Mouse (Mus musculus): ENCODE measurements around the gene Lag3.
"Not testable (repeated sequence)": the region's sequence is repeated elsewhere in the genome, so short reads cannot be mapped to it uniquely, and the experiment has no call there.

Lag3 gene

DNA sequence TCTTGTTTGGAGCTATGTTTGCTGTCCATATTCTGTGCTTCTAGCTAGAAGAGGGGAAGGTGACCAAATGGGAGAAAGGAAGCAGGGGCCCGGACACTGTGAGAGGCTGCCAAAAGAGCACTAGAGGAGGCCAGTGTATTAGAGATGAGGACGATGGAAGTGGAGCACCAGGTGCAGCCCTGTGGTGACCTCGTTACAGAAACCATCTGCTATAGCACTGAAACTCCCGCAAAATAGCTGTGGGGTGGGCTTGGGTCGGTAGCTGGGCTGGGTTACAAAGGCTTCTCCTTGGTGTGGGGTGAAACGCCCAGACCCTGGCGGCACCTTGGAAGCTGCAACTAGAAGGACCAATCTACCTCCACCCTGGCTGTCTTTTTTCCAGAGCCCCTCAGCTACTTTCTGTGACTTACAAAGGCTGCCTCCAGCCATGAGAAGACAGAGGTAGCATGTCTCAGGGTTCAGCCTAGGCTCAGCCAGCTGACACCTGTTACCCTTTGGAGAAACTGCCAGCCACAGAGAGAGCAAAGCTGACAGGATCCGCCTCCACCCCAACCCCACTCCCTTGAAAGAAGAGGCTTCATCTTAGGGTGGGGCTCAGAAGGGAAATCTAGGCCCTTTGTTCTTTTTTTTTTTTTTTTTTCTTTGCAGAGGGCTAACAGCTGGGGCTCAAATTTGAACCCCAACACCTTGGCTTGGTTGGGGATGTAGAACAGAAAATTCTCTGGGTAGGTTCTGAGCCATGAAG is 11.3 kb downstream of the Lag3 start:
- DNase-seq, result no peak

DNA sequence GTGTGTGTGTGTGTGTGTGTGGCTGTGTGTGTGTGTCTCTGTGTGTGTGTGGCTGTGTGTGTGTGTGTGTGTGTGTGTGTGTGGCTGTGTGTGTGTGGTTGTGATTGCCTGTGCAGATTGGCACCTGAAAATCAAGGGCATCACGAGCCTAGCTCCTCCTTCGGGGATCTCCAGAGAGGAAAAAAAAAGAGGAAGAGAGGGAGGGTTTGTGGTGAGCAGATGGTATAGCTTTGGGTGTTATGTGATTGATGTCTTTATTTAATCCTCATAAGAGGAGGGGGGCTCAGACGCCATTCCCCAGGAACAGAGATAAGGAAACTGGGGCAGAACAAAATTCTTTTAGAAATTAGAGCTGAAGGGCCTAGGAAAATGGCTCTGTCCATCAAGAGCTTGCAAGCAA is 13.1 kb downstream of the Lag3 start:
- no peak for DNase-seq

DNA sequence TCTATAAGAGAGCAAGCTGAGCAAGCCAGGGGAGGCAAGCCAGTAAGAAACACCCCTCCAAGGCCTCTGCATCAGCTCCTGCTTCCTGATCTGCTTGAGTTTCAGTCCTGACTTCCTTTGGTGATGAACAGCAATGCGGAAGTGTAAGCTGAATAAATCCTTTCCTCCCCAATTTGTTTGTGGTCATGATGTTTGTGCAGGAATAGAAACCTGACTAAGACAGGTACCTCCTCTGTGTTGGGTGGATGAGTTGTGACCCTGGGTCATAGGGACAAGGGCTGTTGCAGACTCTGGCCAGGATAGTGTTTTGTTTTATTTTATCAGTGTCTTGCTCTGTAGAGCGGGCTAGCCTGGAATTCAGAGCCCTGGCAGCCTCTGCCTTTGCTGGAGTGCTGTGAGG is 17.4 kb downstream of the Lag3 start:
- not testable (repeated sequence) for DNase-seq

DNA sequence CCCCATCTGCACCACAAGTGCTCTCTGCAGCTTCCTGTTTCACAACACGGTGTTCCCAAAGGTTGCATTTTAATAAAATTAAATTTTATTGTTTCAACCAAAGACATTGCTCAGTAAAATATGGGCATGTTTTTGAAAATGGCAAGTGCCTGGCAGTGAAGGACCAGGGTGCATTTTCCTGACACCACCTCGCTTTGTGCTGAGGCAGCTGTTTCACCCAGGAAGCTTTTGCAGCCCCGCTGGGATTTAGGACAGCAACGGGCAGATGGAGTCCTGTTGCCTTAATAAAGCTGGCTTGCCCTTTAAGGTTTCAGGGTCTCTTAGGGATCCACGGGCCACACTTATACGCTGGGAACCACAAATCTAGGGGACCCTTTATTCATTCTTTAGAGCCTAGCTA is 20.5 kb downstream of the Lag3 start:
- DNase-seq, result no peak

DNA sequence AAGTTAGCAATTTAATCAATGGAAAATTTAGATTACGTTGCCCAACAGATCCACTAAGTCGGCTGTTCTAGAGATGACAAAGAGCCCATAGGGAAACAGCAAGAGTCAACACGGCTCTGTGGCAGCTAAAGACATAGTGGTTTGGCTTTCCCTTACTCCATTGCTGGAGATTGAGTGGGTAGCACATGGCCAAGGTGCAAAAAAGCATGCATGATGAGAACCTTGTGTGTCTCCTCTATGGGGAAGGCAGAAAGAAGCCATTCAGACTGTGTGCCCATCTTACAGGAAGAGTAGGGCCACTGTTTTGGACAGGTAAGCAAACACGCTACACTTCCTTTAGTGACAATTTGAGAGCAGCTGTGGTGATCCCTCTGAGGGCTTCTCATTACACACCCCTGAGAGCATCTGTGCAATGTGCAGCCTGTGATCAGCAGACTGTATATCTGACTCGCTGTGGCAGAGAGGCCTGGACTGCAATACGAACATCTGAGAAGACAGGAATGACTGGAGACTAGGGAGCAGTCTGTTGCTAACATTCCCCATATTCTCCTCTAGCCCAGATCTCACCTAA is 22.9 kb downstream of the Lag3 start:
- DNase-seq, result no peak

DNA sequence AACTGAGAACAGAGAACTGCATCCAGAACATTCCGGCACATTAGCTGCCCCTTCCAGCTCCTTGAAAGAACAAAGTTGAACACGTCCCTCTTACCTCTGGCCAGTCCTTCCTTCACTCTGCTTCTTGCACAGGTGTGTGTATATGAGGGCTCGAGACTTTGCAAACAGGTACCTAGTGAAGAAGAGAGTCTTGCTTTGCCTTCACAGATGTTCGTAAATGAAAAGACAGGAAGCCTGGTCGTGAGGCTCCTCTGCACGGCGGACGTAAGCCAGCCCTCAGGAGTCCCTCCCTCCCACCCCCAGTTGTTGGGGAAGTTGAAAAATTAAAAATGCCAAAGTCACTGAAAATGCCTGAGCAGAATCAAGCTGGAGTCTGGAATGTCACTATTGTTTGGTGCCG is 23.5 kb downstream of the Lag3 start, which contains the start of gene Cd4:
TSS of gene Cd4 (minus strand) at position 236 of the 400 bp plus-strand sequence.
- DNase-seq, result no peak

DNA sequence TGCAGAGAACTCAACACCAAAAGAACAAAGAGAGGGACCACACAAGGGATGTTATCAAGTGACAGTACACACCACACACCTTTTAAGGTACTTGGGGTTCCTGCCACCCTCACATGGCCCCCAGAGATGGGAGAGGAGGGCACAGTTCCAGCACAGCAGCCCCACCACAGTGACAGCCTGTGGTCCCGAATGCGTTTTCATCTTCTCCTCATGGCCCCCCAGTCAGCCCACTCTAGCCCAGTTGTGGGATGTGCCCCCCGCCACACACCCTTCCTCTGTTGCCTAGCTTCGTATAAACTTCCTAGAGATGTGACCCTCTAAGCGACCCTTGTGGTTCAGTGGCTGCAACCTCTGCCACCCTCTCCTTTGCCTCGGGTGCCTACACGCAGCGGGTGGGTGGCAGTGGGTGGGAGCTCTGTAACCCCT is 25.5 kb downstream of the Lag3 start:
- no peak for DNase-seq

DNA sequence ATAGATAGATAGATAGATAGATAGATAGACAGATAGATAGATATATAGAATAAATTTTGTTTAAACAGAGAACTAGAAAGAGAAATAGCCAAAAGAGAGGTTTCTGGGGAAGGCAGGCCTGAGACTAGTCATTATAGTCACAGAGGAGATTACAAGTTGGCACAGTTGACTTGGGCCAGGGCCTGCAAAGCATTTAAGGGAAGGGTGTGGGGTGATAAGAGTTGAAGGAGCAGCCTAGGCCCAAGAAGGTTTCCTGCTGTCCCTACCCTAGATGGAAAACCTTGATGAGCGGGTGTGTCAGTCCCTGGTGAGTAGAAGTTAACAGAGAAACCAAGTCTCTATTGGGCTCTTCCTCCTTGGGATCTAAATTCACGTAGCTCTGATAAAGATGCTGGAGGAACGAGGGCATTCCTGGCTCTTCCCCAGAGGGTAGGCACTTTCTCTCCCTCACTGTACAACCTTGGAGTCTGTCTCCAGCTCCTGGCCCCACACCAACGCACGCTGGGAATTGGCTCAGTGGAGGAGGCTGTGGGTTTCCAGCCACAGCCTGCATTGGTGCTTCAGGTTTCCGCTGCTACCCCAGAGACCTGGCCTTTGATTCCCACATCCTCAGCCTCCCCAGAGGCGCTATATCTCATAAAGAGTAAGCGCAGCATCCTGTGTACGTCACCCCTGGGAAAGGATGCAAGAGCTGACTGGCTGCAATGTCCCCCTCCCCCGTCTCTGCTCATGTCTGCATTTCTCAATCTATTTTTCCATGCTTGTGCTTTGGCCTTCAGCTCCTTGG is 26.6 kb downstream of the Lag3 start:
- DNase-seq, result no peak

DNA sequence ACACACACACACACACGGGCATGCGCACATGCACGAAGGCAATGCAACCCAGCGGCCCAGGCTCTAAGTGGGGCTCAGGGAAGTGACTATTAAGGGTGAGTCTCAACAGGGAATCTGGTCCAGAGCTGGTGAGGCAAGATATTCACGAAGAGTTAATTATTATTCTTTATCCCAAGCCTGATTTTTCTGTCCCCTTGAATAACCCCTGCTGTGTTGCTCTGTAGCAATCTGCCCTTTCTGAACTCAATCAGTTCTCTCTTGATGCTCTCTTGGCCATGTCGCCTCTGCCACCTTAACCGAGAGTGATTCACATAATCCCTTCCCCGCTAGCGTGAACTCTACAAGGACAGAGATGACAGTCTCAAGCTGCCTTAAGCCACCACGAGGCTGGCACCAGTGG is 28.2 kb downstream of the Lag3 start:
- DNase-seq, result no peak

DNA sequence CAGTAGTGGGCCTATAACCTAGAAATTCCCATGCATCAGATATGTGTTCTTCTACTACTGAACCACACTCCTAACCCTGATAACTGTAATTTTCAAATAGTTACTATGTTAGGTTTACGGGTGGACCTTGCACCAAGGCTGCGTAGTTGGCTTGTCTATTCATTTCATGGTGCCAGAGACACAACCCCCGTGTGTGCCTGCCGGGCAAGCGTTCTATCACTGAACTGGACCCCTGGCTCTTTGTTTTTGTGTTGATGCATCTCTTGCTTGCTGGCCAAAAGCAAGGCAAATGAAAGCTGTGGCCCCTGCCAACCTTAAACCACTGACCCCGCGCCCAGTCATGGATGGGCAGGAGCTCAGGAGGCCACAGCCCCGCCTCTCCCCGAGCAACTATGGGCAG is 29.7 kb downstream of the Lag3 start:
- DNase-seq, result no peak

DNA sequence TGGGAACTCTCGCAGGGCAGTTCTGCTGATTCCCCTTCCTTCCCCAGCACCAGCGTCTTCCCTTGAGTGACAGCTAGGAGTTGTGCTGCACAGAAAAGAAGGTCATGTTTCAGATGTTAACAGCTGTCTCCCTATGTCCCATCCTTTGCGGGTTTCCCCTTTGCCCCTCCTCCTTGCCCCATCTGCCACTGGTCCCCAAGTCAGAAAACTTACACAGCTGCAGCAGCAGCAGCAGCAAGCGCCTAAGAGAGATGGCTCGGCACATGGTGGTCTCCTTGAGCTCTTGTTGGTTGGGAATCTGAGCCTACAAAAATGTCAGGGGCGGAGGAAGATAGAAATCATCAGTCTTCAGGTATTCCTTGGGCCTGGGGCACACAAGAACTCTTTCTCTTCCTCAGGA is 32.1 kb downstream of the Lag3 start:
- no peak for DNase-seq

DNA sequence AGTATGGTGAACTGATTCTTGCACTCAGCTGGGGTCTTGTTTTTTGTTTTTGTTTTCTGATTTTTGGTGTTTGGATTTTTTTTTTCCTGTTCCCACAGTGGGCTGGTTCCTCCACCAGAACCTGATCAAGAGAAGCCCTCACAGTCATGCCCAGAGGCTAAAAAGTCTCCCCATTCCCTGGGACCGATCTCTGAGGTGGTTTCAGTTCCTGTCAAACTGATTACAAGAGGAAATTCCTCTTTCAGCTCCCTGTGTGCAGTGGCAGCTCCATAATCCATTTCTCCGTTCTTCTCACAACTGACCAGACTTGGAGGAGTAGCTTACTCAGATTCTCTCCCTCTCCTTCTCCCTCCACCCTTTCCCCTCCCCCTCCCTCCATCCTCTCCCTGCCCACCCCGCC is 37.2 kb downstream of the Lag3 start:
- DNase-seq, result no peak

DNA sequence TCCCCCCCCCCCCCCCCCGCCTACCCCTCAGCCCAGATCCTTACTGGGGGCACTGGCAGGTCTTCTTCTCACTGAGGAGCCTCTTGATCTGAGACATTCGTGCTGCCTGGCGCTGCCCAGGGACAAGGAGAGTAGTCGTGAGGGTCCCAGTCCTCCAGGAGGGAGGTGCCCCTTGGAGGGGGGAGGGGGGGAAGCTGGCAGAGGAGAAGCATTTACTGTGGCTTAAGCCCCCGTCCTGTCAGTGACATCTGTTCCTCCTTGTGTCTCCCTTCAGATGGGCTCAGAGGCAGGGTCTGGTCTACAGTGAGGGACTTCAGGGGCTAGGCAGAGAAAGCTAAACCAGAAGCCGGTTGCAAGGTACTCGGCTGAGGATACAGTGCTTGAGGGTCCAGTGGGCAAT is 44.9 kb downstream of the Lag3 start:
- no peak for DNase-seq

DNA sequence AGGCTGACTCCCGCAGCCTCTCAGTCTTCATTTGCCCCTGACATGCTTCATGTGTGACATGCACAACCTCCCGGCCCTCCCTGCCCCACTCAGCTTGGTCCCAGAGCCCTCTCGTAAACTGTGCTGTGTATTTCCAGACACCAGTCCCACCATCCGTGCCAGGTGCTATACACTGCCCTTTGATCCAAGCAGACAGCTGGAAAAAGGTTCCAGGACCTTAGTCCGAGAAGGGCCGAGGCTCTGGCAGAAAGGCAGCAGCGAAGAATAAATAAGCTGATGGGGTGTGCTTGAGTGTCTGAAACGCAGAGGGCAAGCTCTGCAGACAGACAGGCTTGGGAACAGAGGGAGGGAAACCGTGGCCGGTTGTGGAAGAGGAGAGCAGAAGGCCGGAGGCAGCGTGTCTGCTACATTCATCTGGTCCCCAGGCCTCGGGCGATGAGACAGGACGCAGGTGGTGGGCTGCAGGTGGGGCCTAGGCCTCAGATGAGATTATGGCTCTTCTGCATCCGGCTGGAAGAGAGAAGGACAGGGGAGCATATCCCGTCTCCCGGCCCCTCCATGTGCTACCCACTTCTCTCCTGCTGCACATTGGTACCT is 45.6 kb downstream of the Lag3 start:
- DNase-seq, result no peak

DNA sequence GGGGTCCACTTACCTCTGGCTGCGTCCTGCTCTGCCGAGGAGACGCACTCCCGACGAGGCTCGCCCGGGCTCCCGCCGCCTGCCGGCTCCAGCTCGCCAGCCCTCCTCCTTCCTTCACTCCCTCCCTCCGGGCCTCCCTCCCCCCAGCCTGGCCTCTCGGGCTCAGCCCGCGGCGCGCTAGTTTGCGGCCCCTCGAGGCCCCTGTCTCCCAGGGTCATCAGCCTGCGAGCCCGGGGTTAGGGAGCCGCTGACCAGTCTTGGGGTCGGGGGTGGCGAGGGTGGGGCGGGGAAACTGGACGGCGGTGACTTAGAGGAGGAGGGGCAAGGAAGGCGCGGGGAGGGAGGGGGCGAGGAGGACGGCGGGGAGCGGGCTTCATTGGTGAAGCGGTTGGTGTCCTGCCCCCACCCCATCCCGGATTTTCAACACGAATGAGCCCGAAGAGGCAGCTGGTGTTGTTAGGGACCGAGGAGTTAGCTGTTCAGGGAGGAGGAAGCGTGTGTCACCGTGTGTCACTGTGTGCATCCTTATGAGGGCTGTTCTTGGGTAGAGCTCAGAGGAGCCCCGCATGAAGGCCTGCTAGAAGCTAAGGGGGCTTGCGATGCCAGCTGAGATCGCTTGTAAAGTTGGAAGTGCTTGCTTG is 47.7 kb downstream of the Lag3 start, which contains the start of gene Gpr162:
TSS of gene Gpr162 (minus strand) at position 326 of the 641 bp plus-strand sequence.
- peak; percentile 76 for DNase-seq

DNA sequence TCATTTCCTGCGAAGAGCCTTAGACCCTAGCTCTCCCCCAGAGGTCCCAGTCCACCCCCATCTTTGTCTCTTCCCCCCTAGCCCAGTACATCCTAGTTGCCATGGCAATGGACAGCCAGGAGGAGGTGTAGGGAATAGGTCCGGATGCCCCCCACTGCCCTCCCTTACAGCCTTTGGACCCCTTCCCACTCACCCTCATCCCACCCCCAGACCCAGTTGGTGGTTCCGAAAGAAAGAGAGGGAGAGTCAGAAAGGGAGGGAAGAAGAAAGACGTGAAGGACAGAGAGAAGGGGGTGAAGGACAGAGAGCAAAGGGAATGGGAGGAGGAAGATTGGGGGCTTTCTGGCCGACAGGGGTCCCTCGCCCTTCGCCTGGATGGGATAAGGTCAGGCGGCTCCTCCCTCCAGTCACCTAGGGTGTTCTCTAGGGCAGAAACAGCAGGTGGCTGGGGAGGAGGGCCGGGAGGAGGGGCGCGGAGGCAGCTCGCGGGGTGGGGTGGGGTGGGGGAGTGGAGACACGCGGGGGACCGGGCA is 48.3 kb downstream of the Lag3 start:
- no peak for DNase-seq

DNA sequence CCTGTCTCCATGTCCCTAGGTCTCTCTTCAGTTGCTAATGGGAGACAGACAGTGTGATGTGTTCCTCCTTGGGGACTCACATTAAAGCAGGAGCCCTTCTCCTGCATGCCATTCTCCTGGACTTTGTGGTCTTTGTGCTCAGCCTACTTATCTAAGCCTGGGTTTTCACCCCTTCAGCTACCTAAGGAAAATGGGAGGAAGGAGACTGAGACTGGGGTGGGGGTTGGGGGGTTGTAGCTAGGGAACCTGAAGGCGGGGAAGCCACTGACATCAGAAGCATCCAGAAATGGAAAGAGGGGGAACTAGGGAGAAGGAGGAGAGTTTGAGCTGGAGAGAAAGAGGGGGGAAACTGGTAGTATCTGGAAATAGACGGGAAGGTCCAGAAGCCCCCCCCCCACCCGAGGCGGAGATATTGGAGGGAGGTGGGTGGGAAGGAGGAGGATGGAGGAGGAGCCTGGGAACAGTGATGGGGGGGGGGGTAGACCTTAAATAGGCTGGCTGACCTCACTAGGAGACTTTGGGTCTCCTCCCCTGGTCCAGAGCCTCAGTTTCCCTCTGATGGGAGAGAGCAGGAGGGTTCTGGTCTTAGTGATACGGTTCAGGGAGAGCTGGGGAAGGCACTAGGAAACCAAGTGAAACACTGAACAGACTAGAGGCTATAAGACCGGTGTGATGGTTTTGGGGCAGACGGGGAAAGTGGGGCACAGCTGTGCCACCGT is 48.9 kb downstream of the Lag3 start:
- DNase-seq, result no peak

DNA sequence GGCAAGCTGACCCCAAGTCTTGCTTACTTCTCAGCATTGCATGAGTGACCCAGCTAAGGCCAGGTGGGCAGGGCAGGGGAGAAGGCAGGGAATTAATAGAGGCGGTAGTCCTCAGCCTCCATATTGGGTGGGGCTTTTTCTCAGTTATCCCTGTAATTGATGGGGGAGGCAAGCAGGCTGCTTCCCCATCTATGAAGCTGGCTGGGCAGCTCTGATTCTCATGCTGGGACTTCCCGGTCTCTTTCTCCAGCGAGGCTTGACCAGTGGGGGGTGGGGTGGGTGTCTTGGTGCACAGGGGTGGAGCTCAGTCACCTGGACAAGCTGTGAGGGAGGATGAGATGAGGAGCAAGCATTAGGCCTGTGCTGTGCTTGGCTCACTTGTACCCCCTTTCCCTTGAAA is 49.7 kb downstream of the Lag3 start:
- no peak for DNase-seq

DNA sequence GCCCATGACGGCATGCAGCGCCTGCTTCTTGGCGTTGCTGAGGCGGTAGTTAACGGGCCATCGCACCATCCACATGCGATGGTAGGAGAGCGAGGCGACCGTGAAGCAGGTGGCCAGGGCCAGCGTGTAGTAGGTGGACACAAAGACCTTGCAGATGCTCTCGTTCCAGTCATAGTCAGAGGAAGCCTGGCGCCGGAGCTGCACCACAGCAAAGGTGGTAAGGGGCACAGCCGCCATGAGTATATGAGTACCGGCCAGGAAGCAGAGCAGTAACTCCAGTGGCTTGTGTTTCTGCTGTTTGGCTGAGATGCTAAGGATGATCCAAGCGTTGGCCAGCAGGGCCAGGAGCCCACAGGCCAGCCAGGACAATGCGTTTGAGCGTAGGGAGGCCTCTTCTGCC is 50.2 kb downstream of the Lag3 start:
- DNase-seq, result no peak

DNA sequence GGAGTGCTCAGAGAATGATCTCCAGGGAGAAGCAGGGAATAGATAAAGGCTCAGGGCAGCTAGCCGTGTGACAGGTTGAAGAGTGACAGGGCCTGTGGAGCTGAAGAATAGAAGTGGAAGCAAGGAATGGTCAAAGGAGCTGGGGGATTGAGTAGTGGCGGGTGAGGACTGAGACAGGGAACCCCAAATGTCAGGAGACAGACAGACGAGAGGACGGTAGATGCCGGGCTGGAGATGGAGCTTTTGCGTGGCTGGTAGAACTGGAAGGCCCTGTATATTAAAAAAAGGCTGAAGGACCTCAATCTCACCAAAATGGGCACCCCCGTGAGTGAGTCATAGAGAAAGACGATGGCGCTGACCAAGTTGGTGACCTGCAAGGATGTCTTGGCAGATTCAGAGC is 51.0 kb downstream of the Lag3 start:
- no peak for DNase-seq

DNA sequence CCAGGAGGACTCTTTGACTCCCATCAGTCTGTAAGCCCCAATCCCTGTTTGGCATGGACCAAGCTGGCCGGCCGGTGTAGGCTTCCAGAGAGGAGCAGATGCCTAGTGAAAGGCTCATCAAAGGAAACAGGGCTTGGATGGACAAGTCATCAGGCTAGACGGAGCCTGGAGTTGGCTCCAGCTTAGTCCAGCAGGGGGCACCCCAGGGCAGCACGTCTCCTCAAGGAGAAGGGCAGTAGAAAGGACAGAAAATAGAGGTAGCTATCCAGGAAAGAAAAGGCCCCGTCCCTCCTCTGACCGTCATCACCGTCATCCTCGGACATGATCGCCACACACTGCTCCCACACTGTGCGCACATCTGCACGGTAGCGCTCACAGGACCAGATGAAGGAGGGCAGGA is 51.8 kb downstream of the Lag3 start:
- DNase-seq, result peak; percentile 78

Data from layer of hippocampus, adult 9-11 months (tissue).